26 mouse cellular contexts compared by ENCODE assay signal in the genomic region with DNA sequence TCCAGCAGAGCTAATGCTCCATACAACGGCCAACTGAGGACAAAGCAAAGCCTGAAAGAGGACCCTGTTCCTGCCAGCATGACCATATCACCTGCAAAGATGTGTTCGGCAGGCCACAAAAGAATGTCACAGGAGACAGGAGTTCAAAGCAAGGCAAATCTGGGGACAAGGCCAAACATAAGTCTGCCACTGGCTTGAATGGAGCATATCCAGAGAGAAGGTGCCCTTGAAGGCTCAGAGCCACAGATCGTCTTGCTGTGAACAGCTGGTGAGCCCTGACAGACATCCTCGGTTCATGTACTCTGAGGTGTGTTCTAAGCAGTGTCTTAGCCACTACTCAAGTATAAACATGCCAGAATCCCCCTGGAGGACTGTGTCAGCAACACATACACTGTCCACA.
DNase-seq lines count a peak whose midpoint lies in the region; ATAC-seq and TF ChIP-seq lines count a peak whose summit lies in the region.
"Had no signal": no experiment of that assay in that cellular context is flagged by ENCODE, and none has a peak within 500 bp of the region (broad histone marks: within the 10 kb centered on the region; RNA-seq: fewer than 3 reads in every experiment).

No protein-coding gene starts in this region.

- peaks cover 4% of the 10 kb centered on the region for H3K4me1 ChIP-seq in hindbrain, postnatal 0 days (ENCODE audit: insufficient read depth, low read length)
- peaks cover 8% of the 10 kb centered on the region; the same call in 1 of the 2 replicates for H3K4me1 ChIP-seq in hindbrain, embryonic 13.5 days (replicated peaks)
- peaks cover 40% of the 10 kb centered on the region for H3K4me1 ChIP-seq in heart, embryonic 15.5 days (replicated peaks)
- H3K4me1 ChIP-seq: midbrain, embryonic 12.5 days; neural tube, embryonic 12.5 days had no signal

- no peak for ATAC-seq in hindbrain, postnatal 0 days
- ATAC-seq in hindbrain, embryonic 13.5 days (ENCODE audit: low FRiP score) = no peak
- no peak for ATAC-seq in heart, embryonic 15.5 days (replicated peaks; ENCODE audit: insufficient number of reproducible peaks, insufficient read depth, low FRiP score, low read depth)
- ATAC-seq: inflammation-experienced regulatory T-cells, adult 6 months; liver, embryonic 12.5 days had no signal

- no peaks in the 10 kb centered on the region for H3K36me3 ChIP-seq in hindbrain, postnatal 0 days (ENCODE audit: insufficient read depth, low read length)
- no peaks in the 10 kb centered on the region for H3K36me3 ChIP-seq in hindbrain, embryonic 13.5 days
- no peaks in the 10 kb centered on the region for H3K36me3 ChIP-seq in heart, embryonic 15.5 days
- H3K36me3 ChIP-seq: embryonic facial prominence, embryonic 12.5 days; limb, embryonic 13.5 days; liver, embryonic 12.5 days; midbrain, embryonic 12.5 days; neural tube, embryonic 12.5 days; stomach, embryonic 15.5 days had no signal

- DNase-seq in gastrocnemius, adult 8-10 months (ENCODE audit: low spot score in 2 of 2) = peak; percentile 41 to 59
- DNase-seq in gastrocnemius, postnatal 36 days = no peak
- no peak for DNase-seq in hindbrain, postnatal 0 days (ENCODE audit: low spot score)
- DNase-seq in skeletal muscle tissue, adult 2 months (ENCODE audit: low read depth, low spot score) = peak; percentile 83
- no peak for DNase-seq in cerebellum, adult 11-12 months
- no peak for DNase-seq in cerebellum, postnatal 4 days (ENCODE audit: low spot score in 2 of 2)
- DNase-seq: adrenal gland, adult 8-10 months; cerebellum, adult 18-20 months; cerebellum, postnatal 14 days; kidney, adult 18-20 months; kidney, postnatal 4 days; layer of hippocampus, adult 9-11 months; lung, adult 18-20 months; lung, postnatal 10 days; right cerebral cortex, postnatal 4 days; thymus, adult 18-20 months; thymus, postnatal 36 days had no signal

- H3K27ac ChIP-seq in hindbrain, postnatal 0 days = no peak overlapping the region
- H3K27ac ChIP-seq in hindbrain, embryonic 13.5 days = no peak overlapping the region
- peak overlapping the region; percentile 56 for H3K27ac ChIP-seq in heart, embryonic 15.5 days
- H3K27ac ChIP-seq: embryonic facial prominence, embryonic 12.5 days; limb, embryonic 13.5 days; liver, embryonic 12.5 days; midbrain, embryonic 12.5 days; neural tube, embryonic 12.5 days; stomach, embryonic 15.5 days had no signal

- peak; percentile 15; the same call in 1 of the 2 replicates for TF ChIP-seq CTCF in hindbrain, postnatal 0 days (IDR thresholded peaks at IDR 0.05; ENCODE audit: low read depth)

- H3K27me3 ChIP-seq in hindbrain, postnatal 0 days (ENCODE audit: insufficient read depth, low read length) = no peaks in the 10 kb centered on the region
- no peaks in the 10 kb centered on the region for H3K27me3 ChIP-seq in hindbrain, embryonic 13.5 days
- H3K27me3 ChIP-seq in heart, embryonic 15.5 days = no peaks in the 10 kb centered on the region
- H3K27me3 ChIP-seq: embryonic facial prominence, embryonic 12.5 days; limb, embryonic 13.5 days; liver, embryonic 12.5 days; midbrain, embryonic 12.5 days; neural tube, embryonic 12.5 days; stomach, embryonic 15.5 days had no signal

- intact Hi-C loops in gastrocnemius, postnatal 36 days (cut with DNase I) = no loop called here

- H3K9ac ChIP-seq in hindbrain, postnatal 0 days (replicated peaks; ENCODE audit: low read length) = no peak overlapping the region
- no peak overlapping the region for H3K9ac ChIP-seq in hindbrain, embryonic 13.5 days
- H3K9ac ChIP-seq in heart, embryonic 15.5 days = no peak overlapping the region
- H3K9ac ChIP-seq: embryonic facial prominence, embryonic 12.5 days; limb, embryonic 13.5 days; liver, embryonic 12.5 days; midbrain, embryonic 12.5 days; neural tube, embryonic 12.5 days; stomach, embryonic 15.5 days had no signal

- no peak overlapping the region for H3K4me3 ChIP-seq in hindbrain, postnatal 0 days (ENCODE audit: low read length)
- no peak overlapping the region for H3K4me3 ChIP-seq in hindbrain, embryonic 13.5 days
- H3K4me3 ChIP-seq in heart, embryonic 15.5 days = no peak overlapping the region
- H3K4me3 ChIP-seq: embryonic facial prominence, embryonic 12.5 days; limb, embryonic 13.5 days; liver, embryonic 12.5 days; midbrain, embryonic 12.5 days; neural tube, embryonic 12.5 days; stomach, embryonic 15.5 days had no signal

- H3K4me2 ChIP-seq in hindbrain, postnatal 0 days (ENCODE audit: low read depth, low read length) = no peak overlapping the region
- H3K4me2 ChIP-seq in hindbrain, embryonic 13.5 days = no peak overlapping the region
- H3K4me2 ChIP-seq in heart, embryonic 15.5 days = no peak overlapping the region
- H3K4me2 ChIP-seq: embryonic facial prominence, embryonic 12.5 days; limb, embryonic 13.5 days; liver, embryonic 12.5 days; midbrain, embryonic 12.5 days; neural tube, embryonic 12.5 days; stomach, embryonic 15.5 days had no signal

- WGBS in hindbrain, postnatal 0 days = 63% methylated on average over 4 of the region's 4 CpGs
- 79% methylated on average over 4 of the region's 4 CpGs for WGBS in hindbrain, embryonic 13.5 days
- 44% methylated on average over 4 of the region's 4 CpGs for whole genome bisulfite sequencing in heart, embryonic 15.5 days

- no peaks in the 10 kb centered on the region for H3K9me3 ChIP-seq in hindbrain, postnatal 0 days (ENCODE audit: low read length)
- H3K9me3 ChIP-seq in hindbrain, embryonic 13.5 days = no peaks in the 10 kb centered on the region
- H3K9me3 ChIP-seq in heart, embryonic 15.5 days (replicated peaks) = no peaks in the 10 kb centered on the region
- H3K9me3 ChIP-seq: embryonic facial prominence, embryonic 12.5 days; limb, embryonic 13.5 days; liver, embryonic 12.5 days; midbrain, embryonic 12.5 days; neural tube, embryonic 12.5 days; stomach, embryonic 15.5 days had no signal

Comparison
In these comparisons a context has a peak if more than half of its experiments do, and no peak if none do; other contexts are left out.
1. DNase-seq: peak in gastrocnemius, adult 8-10 months (2 of 2) and skeletal muscle tissue, adult 2 months (single experiment); none in gastrocnemius, postnatal 36 days (0 of 2), hindbrain, postnatal 0 days (single experiment), cerebellum, adult 11-12 months (single experiment) and cerebellum, postnatal 4 days (0 of 2).